Mouse (Mus musculus): Measurements from ENCODE around the gene Nav2.

Nav2 gene

GRCm38 (mm10) chr7:49206775-49207676, 298.5 kb downstream of the Nav2 start:
- WGBS: 67% methylated on average over 5 of the region's 5 CpGs

DNA sequence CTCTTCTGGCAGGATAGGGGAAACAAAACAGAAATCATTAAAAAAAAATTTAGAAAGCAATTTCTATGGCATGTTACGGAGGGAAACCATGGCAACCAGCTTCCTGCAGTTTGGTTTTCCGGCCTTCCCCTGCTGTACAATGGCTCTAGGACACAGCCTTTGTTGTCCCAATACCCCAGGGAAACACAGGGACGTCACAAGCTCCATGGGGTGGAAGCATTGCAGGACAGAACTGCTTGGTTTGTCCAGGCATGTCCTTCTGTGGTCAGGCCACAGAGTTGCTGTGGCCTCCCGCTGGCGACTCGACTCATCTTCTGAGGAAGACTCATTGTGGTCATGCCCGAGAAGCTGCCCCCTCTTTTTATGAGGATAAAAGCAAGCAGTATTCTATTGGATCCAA, 301.0 kb downstream of the Nav2 start:
- 79% methylated on average over 7 of the region's 7 CpGs for WGBS

DNA sequence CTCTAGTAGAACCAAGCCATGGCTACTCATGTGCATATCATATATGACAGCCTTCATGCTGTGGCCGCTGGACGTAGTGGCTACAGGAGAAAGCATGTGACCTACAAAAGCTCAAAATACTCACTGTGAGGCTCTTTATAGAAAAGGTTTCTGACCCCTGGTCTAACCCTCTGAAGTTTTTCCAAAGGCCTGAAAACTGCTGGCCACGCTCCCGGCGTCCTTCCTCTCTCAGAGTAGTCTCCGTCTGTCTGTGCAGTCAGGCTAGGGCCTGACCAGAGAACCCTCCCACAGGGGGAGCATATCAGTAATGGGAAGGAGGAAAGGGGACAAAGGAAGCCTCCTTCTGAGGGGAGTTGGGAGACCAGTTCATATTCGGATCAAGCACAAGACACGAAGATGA, 302.2 kb downstream of the Nav2 start:
- WGBS: 76% methylated on average over 8 of the region's 8 CpGs

DNA sequence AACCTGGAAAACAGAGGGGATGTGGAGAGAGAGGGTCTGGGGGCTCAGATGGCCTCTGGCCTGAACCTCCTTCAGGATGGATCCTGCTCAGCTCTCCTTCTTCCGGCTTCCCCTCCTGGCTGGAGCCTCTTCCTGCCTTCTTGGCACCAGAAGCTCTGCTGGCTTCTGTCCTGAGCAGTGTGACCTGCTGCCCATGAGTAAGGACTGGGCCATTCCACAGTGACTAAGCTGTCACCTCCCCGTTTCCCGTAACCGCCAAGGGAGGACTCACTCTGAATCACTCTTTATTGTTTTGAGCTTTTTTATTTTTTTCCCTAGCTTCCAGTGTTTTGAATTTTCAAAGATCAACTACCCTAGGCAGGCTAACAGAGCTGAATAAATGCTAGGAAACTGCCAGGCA, 304.5 kb downstream of the Nav2 start:
- WGBS: 62% methylated on average over 4 of the region's 4 CpGs

- WGBS: 91% methylated on average over 6 of the region's 6 CpGs
These were observed 309.3 kb downstream of the Nav2 start for GRCm38 (mm10) chr7:49217786-49218185.

- WGBS: 86% methylated on average over 5 of the region's 5 CpGs
These were observed 317.2 kb downstream of the Nav2 start for GRCm38 (mm10) chr7:49225741-49226140.

GRCm38 (mm10) chr7:49232969-49233368, 324.5 kb downstream of the Nav2 start:
- 99% methylated on average over 2 of the region's 2 CpGs for WGBS

- WGBS: 85% methylated on average over 8 of the region's 8 CpGs
These were observed 325.8 kb downstream of the Nav2 start for GRCm38 (mm10) chr7:49234288-49234687.

DNA sequence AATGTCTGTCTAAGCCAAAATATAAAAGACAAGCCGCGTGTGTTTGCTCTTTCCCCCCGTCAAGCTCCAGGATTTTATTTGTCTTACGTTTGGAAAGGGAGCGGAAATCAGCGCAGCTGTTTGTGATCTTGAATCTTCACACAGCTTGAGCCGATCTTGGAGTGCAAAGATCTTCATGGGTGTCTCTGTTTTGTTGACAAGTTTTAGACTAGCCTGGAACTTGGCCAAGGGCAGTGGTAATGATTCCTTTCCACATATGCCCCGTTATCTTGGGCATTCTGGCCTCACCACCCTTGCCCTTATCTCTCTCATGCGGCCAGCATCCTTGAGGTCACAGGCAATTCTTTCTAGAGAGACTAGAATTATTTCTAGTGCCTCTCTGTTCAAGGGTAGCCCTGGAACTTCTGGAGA, 326.8 kb downstream of the Nav2 start:
- 85% methylated on average over 9 of the region's 9 CpGs for WGBS

DNA sequence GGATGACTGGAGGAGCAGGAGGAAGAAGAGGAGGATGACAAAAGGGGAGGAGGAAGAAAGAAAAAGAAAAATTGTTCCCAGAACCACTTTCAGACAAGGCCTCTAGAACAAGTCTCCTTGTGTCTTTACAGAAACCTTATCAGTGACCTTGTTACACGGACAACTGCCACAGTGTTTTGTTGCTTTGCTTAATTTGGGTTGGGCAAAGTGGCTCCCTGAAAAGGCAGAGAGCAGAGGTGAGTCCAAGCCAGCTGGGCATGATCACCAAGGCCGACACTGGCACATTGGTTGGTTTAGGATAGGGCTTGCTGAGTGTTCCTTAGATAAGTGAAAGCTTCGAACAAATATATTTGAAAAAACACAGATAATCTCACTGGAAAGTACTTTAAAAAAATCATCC, 327.3 kb downstream of the Nav2 start:
- WGBS: 87% methylated on average over 3 of the region's 3 CpGs

DNA sequence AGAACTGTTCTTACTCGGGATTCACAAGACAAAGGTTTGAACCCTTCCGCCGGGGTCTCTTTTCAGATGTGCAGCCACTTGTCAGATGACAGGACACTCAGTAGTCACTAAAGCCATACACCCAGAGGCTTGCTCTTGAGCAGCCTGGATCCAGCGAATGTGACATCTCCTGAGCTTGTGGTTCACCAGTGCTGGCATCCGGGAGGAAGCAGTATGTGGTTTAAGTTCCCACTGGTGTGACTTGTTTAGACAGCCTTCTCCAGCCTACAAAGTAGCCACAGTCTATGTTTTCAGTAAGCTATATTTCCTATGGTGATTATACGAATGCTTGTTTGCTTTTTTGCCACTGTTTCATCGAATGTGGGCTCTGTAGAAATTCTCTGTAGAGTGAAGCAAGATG, 331.9 kb downstream of the Nav2 start:
- WGBS: 82% methylated on average over 7 of the region's 7 CpGs

DNA sequence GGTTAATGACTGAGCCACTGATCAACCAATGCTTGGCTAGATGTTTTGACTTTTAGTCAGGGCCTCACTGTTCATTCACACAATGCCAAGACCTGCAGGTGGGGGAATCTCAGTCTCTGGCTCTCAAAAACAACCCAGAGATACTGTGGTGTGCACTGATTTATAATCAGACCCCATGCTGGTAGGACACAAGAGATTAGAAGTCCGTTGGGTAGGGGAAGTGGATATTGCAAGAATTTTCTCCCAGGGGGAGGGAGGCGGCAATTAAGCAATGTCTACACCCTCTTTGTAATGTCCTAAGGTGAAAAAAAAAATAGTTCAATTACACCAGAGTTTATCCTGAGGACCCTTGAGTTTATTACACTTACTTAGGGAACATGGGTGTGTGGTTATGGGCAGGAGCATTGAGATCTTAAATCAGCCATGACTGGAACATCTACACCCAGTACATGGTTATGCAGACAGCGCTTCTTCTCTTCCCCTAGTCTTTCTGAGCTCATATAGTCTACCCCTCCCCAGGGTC, 332.8 kb downstream of the Nav2 start:
- WGBS: 86% methylated on average over 3 of the region's 3 CpGs

DNA sequence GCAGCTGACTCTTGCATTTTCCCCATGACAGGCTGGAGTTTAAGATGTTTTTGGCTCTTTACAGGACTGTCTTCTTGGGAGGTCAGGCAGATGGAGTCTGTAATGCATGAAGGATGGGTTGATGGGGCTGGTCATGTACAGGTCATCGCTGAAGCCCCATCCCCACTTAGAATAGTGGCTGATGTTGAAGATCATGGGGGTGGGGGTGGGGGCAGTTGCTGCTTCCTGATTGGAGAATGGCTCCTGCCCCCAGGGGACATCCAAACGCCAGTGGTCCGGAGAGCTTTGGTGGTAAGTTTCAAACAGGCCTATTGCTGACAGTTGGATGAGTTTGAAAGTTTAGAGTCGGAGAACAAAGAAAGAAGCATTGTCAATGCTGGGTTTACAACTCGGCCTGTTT, 333.7 kb downstream of the Nav2 start:
- 78% methylated on average over 5 of the region's 5 CpGs for WGBS

DNA sequence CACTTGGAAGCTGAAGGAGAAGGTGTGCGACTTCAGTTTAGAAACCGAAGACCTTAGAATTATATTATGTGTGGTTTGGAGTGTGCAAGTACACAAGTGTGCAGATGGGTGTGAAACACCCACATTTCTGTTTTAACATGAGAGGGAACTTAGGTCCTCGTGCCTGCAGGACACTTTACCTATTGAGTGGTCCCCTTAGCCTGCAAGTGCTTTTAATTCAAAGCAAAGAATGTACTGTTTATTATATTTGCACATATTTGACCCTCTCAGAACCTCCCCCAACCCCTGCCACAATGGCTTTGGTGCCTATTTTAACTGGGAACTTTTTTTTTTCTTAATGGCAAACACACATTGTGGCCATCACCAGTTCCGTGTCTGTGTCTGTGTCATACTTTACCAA, 334.6 kb downstream of the Nav2 start:
- WGBS: 74% methylated on average over 4 of the region's 4 CpGs

DNA sequence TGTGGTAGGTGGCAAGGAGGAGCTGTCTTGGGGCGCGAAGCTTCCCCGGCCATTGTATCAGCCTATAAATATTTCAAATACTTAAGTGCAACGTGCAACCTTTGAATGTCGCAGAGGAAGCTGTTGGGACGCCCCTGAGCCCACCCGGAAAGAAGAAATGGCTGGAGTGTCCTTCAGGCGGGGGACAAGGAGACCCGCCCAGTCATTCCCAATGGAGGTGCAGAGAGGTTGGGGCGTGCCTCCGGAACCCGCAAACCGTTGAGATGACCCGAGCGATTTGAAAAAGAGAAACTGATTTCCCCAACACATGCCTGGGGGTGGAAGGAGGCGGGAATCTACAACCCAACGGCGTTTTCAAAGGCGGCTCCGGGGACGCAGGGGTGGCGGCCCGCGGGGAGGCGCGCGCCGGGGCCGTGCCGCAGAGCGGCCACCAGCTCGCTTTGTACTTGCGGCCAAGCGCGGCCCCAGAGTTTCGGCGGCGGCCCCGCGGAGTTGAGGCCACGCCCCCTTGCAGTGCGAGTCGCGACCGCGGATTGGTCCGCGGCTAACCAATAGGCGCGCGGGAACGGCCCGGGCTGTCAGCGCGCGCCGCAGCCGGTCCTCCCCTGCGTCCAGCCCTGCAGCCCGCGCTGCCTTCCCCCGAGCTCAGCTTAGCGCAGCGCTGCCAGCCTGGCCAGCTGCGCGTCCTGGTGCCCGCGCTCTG, 337.2 kb downstream of the Nav2 start:
- WGBS: under 1% methylated on average over 68 of the region's 68 CpGs

GRCm38 (mm10) chr7:49246240-49246578, 337.7 kb downstream of the Nav2 start:
- WGBS: under 1% methylated on average over 31 of the region's 31 CpGs

GRCm38 (mm10) chr7:49246584-49247481, 338.3 kb downstream of the Nav2 start:
- 3% methylated on average over 50 of the region's 50 CpGs for WGBS

- WGBS: 15% methylated on average over 8 of the region's 8 CpGs
These were observed 339.3 kb downstream of the Nav2 start for GRCm38 (mm10) chr7:49247744-49248331.

GRCm38 (mm10) chr7:49248333-49249086, 340.0 kb downstream of the Nav2 start:
- WGBS: 18% methylated on average over 14 of the region's 14 CpGs

- 29% methylated on average over 2 of the region's 2 CpGs for WGBS
These were observed 340.9 kb downstream of the Nav2 start for GRCm38 (mm10) chr7:49249462-49249861.

- 5% methylated on average over 9 of the region's 9 CpGs for WGBS
These were observed 341.5 kb downstream of the Nav2 start for GRCm38 (mm10) chr7:49249996-49250395.
